Mouse (Mus musculus) ES-Bruce4 (cell line): ENCODE results near the gene Phyh. TPM values are rescaled to one million over a fixed set of nuclear protein-coding genes. Genes with fewer than 3 reads are reported as not detected.

Experiments
- H3K27ac ChIP-seq: 2 replicates; pipeline ENCODE4 v1.5.1; 2012; ENCODE audit warnings: low read length, inconsistent platforms; ENCODE audit not compliant: insufficient read depth
- H3K27me3 ChIP-seq: 2 replicates; pipeline ENCODE4 v1.6.1; 2012; ENCODE audit warnings: mild to moderate bottlenecking, low read length, inconsistent platforms; ENCODE audit not compliant: control insufficient read depth, poor library complexity, insufficient read depth, severe bottlenecking
- H3K36me3 ChIP-seq: 2 replicates; pipeline ENCODE4 v1.6.1; 2012; ENCODE audit warnings: inconsistent platforms, mild to moderate bottlenecking, low read length, moderate library complexity; ENCODE audit not compliant: control insufficient read depth, poor library complexity, insufficient read depth, severe bottlenecking
- H3K4me1 ChIP-seq: one replicate; pipeline ENCODE4 v1.8.1; 2011; ENCODE audit warnings: low read length; ENCODE audit not compliant: control insufficient read depth, insufficient read depth
- H3K4me3 ChIP-seq: 2 replicates; pipeline ENCODE4 v1.5.1; 2011; ENCODE audit warnings: low read depth, mild to moderate bottlenecking, low read length
- H3K9ac ChIP-seq: 2 replicates; pipeline ENCODE4 v1.6.1; 2012; ENCODE audit warnings: low read depth, mild to moderate bottlenecking, inconsistent platforms; ENCODE audit not compliant: poor library complexity, severe bottlenecking
- H3K9me3 ChIP-seq: replicated peaks from 2 replicates; pipeline ENCODE4 v1.6.1; 2012; ENCODE audit warnings: mild to moderate bottlenecking, low read length, inconsistent platforms; ENCODE audit not compliant: control insufficient read depth, poor library complexity, insufficient read depth, severe bottlenecking
- CTCF ChIP-seq: IDR thresholded peaks from one replicate; pipeline ENCODE4 v1.8.1; 2011; ENCODE audit warnings: low read depth, low read length
- EP300 ChIP-seq: IDR thresholded peaks from 2 replicates; pipeline ENCODE4 v1.6.1; 2011; ENCODE audit warnings: low read depth, low read length; ENCODE audit not compliant: insufficient read depth
- POLR2A ChIP-seq: IDR thresholded peaks from one replicate; pipeline ENCODE4 v1.8.1; 2011; ENCODE audit warnings: low read length; ENCODE audit not compliant: insufficient read depth
- polyA plus RNA-seq: library from polyadenylated mRNA; stranded (reverse); fragments of >200 nt; gene quantifications from 2 replicates; pipeline ENCODE4 v1.2.4, GENCODE M21; 2011; ENCODE audit warnings: low read depth; ENCODE audit not compliant: missing spikeins, insufficient read depth, insufficient read length

The Phyh gene
- polyA plus RNA-seq, 1 experiment = 54.2 TPM

- H3K9me3 ChIP-seq = no peaks in the 10 kb centered on the region
- no peaks in the 10 kb centered on the region for H3K27me3 ChIP-seq
- no peaks in the 10 kb centered on the region; the same call in 1 of the 2 replicates for H3K36me3 ChIP-seq
- peak overlapping the region; percentile 100 for H3K4me3 ChIP-seq
- no peak for TF ChIP-seq CTCF
- TF ChIP-seq POLR2A = no peak
- TF ChIP-seq EP300 = no peak
- peaks cover 1% of the 10 kb centered on the region for H3K4me1 ChIP-seq
- peak overlapping the region; percentile 99 for H3K9ac ChIP-seq
- H3K27ac ChIP-seq = peak overlapping the region; percentile 68; the same call in 1 of the 2 replicates
Observed at GRCm38 (mm10) chr2:4880737-4881349, 38.0 kb upstream of the Phyh start.

DNA sequence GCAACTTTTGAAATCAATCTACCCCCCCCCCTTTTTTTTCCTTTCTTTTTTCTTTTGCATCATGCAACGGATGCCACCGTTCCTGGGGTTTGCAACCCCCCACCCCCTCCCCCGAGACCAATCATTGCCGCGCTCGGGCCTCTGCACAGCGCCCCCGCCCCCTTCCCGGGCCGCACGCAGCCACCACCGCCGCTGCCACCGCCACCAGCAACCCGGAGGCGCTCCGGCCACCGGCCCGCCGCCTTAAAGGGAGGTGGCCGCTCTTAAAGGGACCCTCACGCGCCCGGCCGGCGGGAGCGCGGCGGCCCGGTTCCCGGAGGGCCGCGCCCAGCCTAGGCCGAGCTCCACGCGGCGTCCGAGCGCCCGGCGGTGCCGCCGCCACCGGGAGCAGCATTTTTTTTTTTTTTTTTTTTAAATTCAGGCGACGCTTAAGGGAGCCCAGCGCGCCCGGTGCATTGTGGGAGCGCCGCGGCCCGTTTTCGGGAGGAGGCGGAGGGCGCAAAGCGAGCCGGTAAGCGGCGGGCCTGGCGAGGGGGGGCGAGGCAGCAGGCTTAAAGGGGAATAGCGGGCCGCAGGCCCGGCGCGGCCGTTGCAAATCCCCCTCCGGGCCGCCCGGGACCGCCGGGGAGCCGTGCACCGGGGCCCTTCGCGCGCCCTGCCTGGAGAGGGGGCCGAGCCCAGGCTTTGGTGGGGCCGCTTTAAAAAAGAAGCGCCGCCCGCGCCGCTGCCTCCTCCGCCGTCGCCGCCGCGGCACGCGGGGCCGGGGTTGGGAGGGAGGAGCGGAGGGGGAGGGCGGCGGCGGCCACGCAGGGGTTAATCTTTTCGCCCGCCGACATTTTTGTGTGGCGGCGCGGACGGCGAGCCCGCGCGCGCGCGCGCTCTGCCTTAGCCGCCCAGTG lies 37.2 kb upstream of the Phyh start, which contains the start of gene Sephs1:
Gene Sephs1, plus strand, starts transcription at position 215 of the 899 bp plus-strand sequence.
- Histone ChIP-seq H3K27ac (peak within 1 kb of the TSS; percentile 93), H3K27me3 (no peaks in the 10 kb centered on the region), H3K4me3 (peak within 1 kb of the TSS; percentile 100), H3K9ac (peak within 1 kb of the TSS; percentile 99), H3K9me3 (no peaks in the 10 kb centered on the region), H3K4me1 (peaks cover 1% of the 10 kb centered on the region), H3K36me3 (peaks cover 7% of the 10 kb centered on the region)
- TF ChIP-seq CTCF (no peak), POLR2A (no peak), EP300 (no peak)

GRCm38 (mm10) chr2:4882249-4882791 lies 36.5 kb upstream of the Phyh start:
- TF ChIP-seq POLR2A (no peak), EP300 (no peak), CTCF (no peak)
- Histone ChIP-seq H3K9ac (peak overlapping the region; percentile 99), H3K9me3 (no peaks in the 10 kb centered on the region), H3K27ac (peak overlapping the region; percentile 93), H3K4me3 (peak overlapping the region; percentile 100), H3K36me3 (peaks cover 13% of the 10 kb centered on the region), H3K27me3 (no peaks in the 10 kb centered on the region), H3K4me1 (peaks cover 1% of the 10 kb centered on the region)

- Histone ChIP-seq H3K9me3 (no peaks in the 10 kb centered on the region), H3K9ac (peak overlapping the region; percentile 99), H3K4me3 (peak overlapping the region; percentile 64), H3K4me1 (peaks cover 1% of the 10 kb centered on the region), H3K36me3 (peaks cover 22% of the 10 kb centered on the region), H3K27me3 (no peaks in the 10 kb centered on the region), H3K27ac (peak overlapping the region; percentile 93)
- no peak for TF ChIP-seq CTCF
- TF ChIP-seq POLR2A = no peak
- TF ChIP-seq EP300 = no peak
Observed at GRCm38 (mm10) chr2:4883009-4883704, 35.7 kb upstream of the Phyh start.

GRCm38 (mm10) chr2:4886896-4887295 lies 31.9 kb upstream of the Phyh start:
- no peaks in the 10 kb centered on the region for H3K9me3 ChIP-seq
- peaks cover 1% of the 10 kb centered on the region for H3K4me1 ChIP-seq
- no peak overlapping the region for H3K4me3 ChIP-seq
- TF ChIP-seq POLR2A (no peak), CTCF (no peak), EP300 (no peak)
- no peak overlapping the region for H3K27ac ChIP-seq
- no peaks in the 10 kb centered on the region for H3K27me3 ChIP-seq
- H3K36me3 ChIP-seq = peaks cover 46% of the 10 kb centered on the region
- H3K9ac ChIP-seq = no peak overlapping the region
